11 mouse cellular contexts compared by ENCODE assay signal in genomic region chr4:34391499-34391898, GRCm38 (mm10).
A peak's percentile ranks its signal among the peaks of the same experiment; 100 is the strongest.
DNase-seq lines count a peak whose midpoint lies in the region; ATAC-seq and TF ChIP-seq lines count a peak whose summit lies in the region.
"Had no signal": no experiment of that assay in that cellular context is flagged by ENCODE, and none has a peak within 500 bp of the region (broad histone marks: within the 10 kb centered on the region; RNA-seq: fewer than 3 reads in every experiment).

No protein-coding gene starts in this region.

- no peak overlapping the region for H3K4me3 ChIP-seq in left cerebral cortex, adult 2 months
- no peak overlapping the region for H3K4me3 ChIP-seq in ES-E14 (ENCODE audit: insufficient read depth in 1 of 2, low read depth in 1 of 2, low read length in 2 of 2, poor library complexity in 1 of 2, severe bottlenecking in 1 of 2)
- H3K4me3 ChIP-seq: forebrain, embryonic 10.5 days; myocyte had no signal

- H3K9ac ChIP-seq in ES-E14 (ENCODE audit: insufficient read depth, low read depth, low read length, poor library complexity, severe bottlenecking) = no peak overlapping the region

- H3K27ac ChIP-seq in left cerebral cortex, adult 2 months = no peak overlapping the region
- no peak overlapping the region for H3K27ac ChIP-seq in ES-E14 (ENCODE audit: insufficient read depth, low read depth, low read length, poor library complexity, severe bottlenecking)
- H3K27ac ChIP-seq: forebrain, embryonic 10.5 days had no signal

- no peak for DNase-seq in left cerebral cortex, adult 2 months (ENCODE audit: extremely low spot score in 1 of 2, low spot score in 2 of 2)
- no peak for DNase-seq in left cerebral cortex, adult 9 months (ENCODE audit: low spot score in 2 of 2)
- DNase-seq in B cell, adult 2 months = peak; percentile 4 to 12
- DNase-seq in ES-E14 (ENCODE audit: low read depth, low spot score) = peak; percentile 40
- DNase-seq in forelimb bud, embryonic 11.5 days (ENCODE audit: low read depth, low spot score) = peak; percentile 29
- no peak for DNase-seq in thymus, postnatal 36 days
- DNase-seq: cerebellum, adult 9-11 months had no signal

- intact Hi-C loops in left cerebral cortex, adult 2 months (cut with DNase I) = no loop called here

- TF ChIP-seq CTCF in left cerebral cortex, adult 2 months (IDR thresholded peaks at IDR 0.05) = peak; percentile 17

- no peaks in the 10 kb centered on the region for H3K4me1 ChIP-seq in ES-E14 (ENCODE audit: control insufficient read depth in 2 of 2, insufficient read depth in 2 of 2, low read length in 2 of 2, poor library complexity in 1 of 2)

- in situ Hi-C loops in ES-E14 (cut with MboI; ENCODE audit: low sequenced_read_pairs in 2 of 2, unreplicated experiment in 2 of 2) = no loop called here

- ATAC-seq in erythroblast, adult 5-6 weeks (replicated peaks; ENCODE audit: low FRiP score, poor library complexity, severe bottlenecking) = no peak
- ATAC-seq: hindbrain, embryonic 16.5 days had no signal

- no peaks in the 10 kb centered on the region for H3K9me3 ChIP-seq in ES-E14 (ENCODE audit: control insufficient read depth, insufficient read depth, low read depth, low read length)
- H3K9me3 ChIP-seq: forebrain, embryonic 10.5 days had no signal

- no peaks in the 10 kb centered on the region for H3K36me3 ChIP-seq in ES-E14 (ENCODE audit: control insufficient read depth, insufficient read depth, low read length, poor library complexity, severe bottlenecking)
- H3K36me3 ChIP-seq: forebrain, embryonic 10.5 days had no signal

TF ChIP-seq in ES-E14, 5 proteins besides CTCF, POLR2A, EP300 and RAD21:
- TF ChIP-seq MAFK (IDR thresholded peaks at IDR 0.05; ENCODE audit: insufficient read depth, low read depth, low read length) (no peak), HCFC1 (IDR thresholded peaks at IDR 0.05; ENCODE audit: borderline replicate concordance, insufficient read depth, low read length) (no peak), CHD2 (IDR thresholded peaks at IDR 0.05; ENCODE audit: low read depth, low read length) (no peak), ZC3H11A (IDR thresholded peaks at IDR 0.05; ENCODE audit: borderline replicate concordance, low read depth, low read length) (peak; percentile 83), ZNF384 (IDR thresholded peaks at IDR 0.05; ENCODE audit: low read depth, low read length) (no peak)

Comparison
In these comparisons a context has a peak if more than half of its experiments do, and no peak if none do; other contexts are left out.
1. DNase-seq: peak in B cell, adult 2 months (2 of 2), ES-E14 (single experiment) and forelimb bud, embryonic 11.5 days (single experiment); none in left cerebral cortex, adult 2 months (0 of 2), left cerebral cortex, adult 9 months (0 of 2) and thymus, postnatal 36 days (0 of 2).